Mouse (Mus musculus) forebrain, embryonic 10.5 days (tissue): ENCODE results near the gene Galnt7. TPM values are rescaled to one million over a fixed set of nuclear protein-coding genes. Genes with fewer than 3 reads are reported as not detected.

Experiments used
- DNase-seq: peaks from one replicate; pipeline ENCODE4 v3.0.0-alpha.2; 2017; ENCODE audit warnings: low spot score; ENCODE audit errors: extremely low spot score
- H3K27ac ChIP-seq: fragments of 300-500 bp; sonication (generic); 2 replicates; pipeline ENCODE4 v1.5.1; 2016; ENCODE audit warnings: mild to moderate bottlenecking
- H3K27me3 ChIP-seq: fragments of 300-500 bp; sonication (generic); 2 replicates; pipeline ENCODE4 v1.6.1; 2016; ENCODE audit warnings: mild to moderate bottlenecking; ENCODE audit not compliant: poor library complexity, severe bottlenecking
- H3K36me3 ChIP-seq: fragments of 300-500 bp; sonication (generic); replicated peaks from 2 replicates; pipeline ENCODE4 v1.6.1; 2016; ENCODE audit warnings: mild to moderate bottlenecking, moderate library complexity
- H3K4me1 ChIP-seq: fragments of 300-500 bp; sonication (generic); 2 replicates; pipeline ENCODE4 v1.6.1; 2016
- H3K4me3 ChIP-seq: fragments of 300-500 bp; sonication (generic); 2 replicates; pipeline ENCODE4 v1.5.1; 2016; ENCODE audit warnings: mild to moderate bottlenecking, moderate library complexity
- H3K9me3 ChIP-seq: fragments of 300-500 bp; sonication (generic); 2 replicates; pipeline ENCODE4 v1.6.1; 2016; ENCODE audit warnings: mild to moderate bottlenecking, moderate library complexity
- WGBS: fragments of 180-500 bp; shearing (Covaris S2); methylation state at CpG from one replicate; pipeline ENCODE4 v1.1.7; 2016; 5-methylcytosine and 5-hydroxymethylcytosine counted together
- polyA plus RNA-seq: library from polyadenylated mRNA; unstranded; fragments of >200 nt; fragmentation: Nextera tagmentation; extraction: Ambion mirVana; gene quantifications from 2 replicates; pipeline ENCODE4 v1.2.1, GENCODE M21; 2016

Gene Galnt7
- polyA plus RNA-seq, 1 experiment from 2014 or later: 25.9 TPM

- Histone ChIP-seq H3K36me3 (0 out of 2 replicates have a peak, but pooled peaks cover 3% of the 10 kb centered on the region), H3K27me3 (no peaks in the 10 kb centered on the region), H3K4me3 (no peak overlapping the region), H3K4me1 (no peaks in the 10 kb centered on the region), H3K9me3 (no peaks in the 10 kb centered on the region), H3K27ac (no peak overlapping the region)
- DNase-seq: no peak
- 92% methylated on average over 3 of the region's 3 CpGs for WGBS
Observed at GRCm38 (mm10) chr8:57546401-57546800, 106.4 kb downstream of the Galnt7 start.

- Histone ChIP-seq H3K27ac (no peak overlapping the region), H3K27me3 (no peaks in the 10 kb centered on the region), H3K4me1 (no peaks in the 10 kb centered on the region), H3K4me3 (no peak overlapping the region), H3K9me3 (no peaks in the 10 kb centered on the region), H3K36me3 (peaks cover 2% of the 10 kb centered on the region)
- 92% methylated on average over 9 of the region's 9 CpGs for WGBS
- no peak for DNase-seq
Observed at GRCm38 (mm10) chr8:57541405-57541804, 111.4 kb downstream of the Galnt7 start.

GRCm38 (mm10) chr8:57540951-57541350, 111.9 kb downstream of the Galnt7 start:
- DNase-seq: no peak
- Histone ChIP-seq H3K4me1 (no peaks in the 10 kb centered on the region), H3K4me3 (no peak overlapping the region), H3K9me3 (no peaks in the 10 kb centered on the region), H3K36me3 (peaks cover 7% of the 10 kb centered on the region), H3K27ac (no peak overlapping the region), H3K27me3 (no peaks in the 10 kb centered on the region)
- 95% methylated on average over 11 of the region's 11 CpGs for WGBS

- Histone ChIP-seq H3K36me3 (peaks cover 14% of the 10 kb centered on the region), H3K9me3 (no peaks in the 10 kb centered on the region), H3K27ac (no peak overlapping the region), H3K4me1 (no peaks in the 10 kb centered on the region), H3K4me3 (no peak overlapping the region), H3K27me3 (no peaks in the 10 kb centered on the region)
- 48% methylated on average over 12 of the region's 12 CpGs for WGBS
- peak; percentile 53 for DNase-seq
Observed at GRCm38 (mm10) chr8:57540110-57540838, 112.6 kb downstream of the Galnt7 start.

- Histone ChIP-seq H3K9me3 (no peaks in the 10 kb centered on the region), H3K27ac (no peak overlapping the region), H3K27me3 (no peaks in the 10 kb centered on the region), H3K4me1 (no peaks in the 10 kb centered on the region), H3K36me3 (peaks cover 22% of the 10 kb centered on the region), H3K4me3 (no peak overlapping the region)
- 84% methylated on average over 7 of the region's 7 CpGs for WGBS
- DNase-seq: no peak
Observed at GRCm38 (mm10) chr8:57538601-57539000, 114.2 kb downstream of the Galnt7 start.

- no peaks in the 10 kb centered on the region for H3K4me1 ChIP-seq
- H3K9me3 ChIP-seq: no peaks in the 10 kb centered on the region
- H3K36me3 ChIP-seq: peaks cover 27% of the 10 kb centered on the region
- H3K4me3 ChIP-seq: no peak overlapping the region
- no peak for DNase-seq
- WGBS: 89% methylated on average over 6 of the region's 6 CpGs
- no peak overlapping the region for H3K27ac ChIP-seq
- no peaks in the 10 kb centered on the region for H3K27me3 ChIP-seq
Observed at GRCm38 (mm10) chr8:57536167-57536566, 116.7 kb downstream of the Galnt7 start.

- Histone ChIP-seq H3K27me3 (no peaks in the 10 kb centered on the region), H3K9me3 (no peaks in the 10 kb centered on the region), H3K27ac (no peak overlapping the region), H3K4me1 (no peaks in the 10 kb centered on the region), H3K36me3 (peaks cover 27% of the 10 kb centered on the region), H3K4me3 (no peak overlapping the region)
- no peak for DNase-seq
- WGBS: 77% methylated on average over 4 of the region's 4 CpGs
Observed at GRCm38 (mm10) chr8:57534495-57534894, 118.3 kb downstream of the Galnt7 start.

GRCm38 (mm10) chr8:57533106-57533505, 119.7 kb downstream of the Galnt7 start:
- Histone ChIP-seq H3K27ac (no peak overlapping the region), H3K27me3 (no peaks in the 10 kb centered on the region), H3K4me3 (no peak overlapping the region), H3K9me3 (no peaks in the 10 kb centered on the region), H3K4me1 (no peaks in the 10 kb centered on the region), H3K36me3 (peaks cover 27% of the 10 kb centered on the region)
- DNase-seq: no peak
- WGBS: 93% methylated on average over 4 of the region's 4 CpGs

- H3K36me3 ChIP-seq: peaks cover 36% of the 10 kb centered on the region
- DNase-seq: no peak
- WGBS: 58% methylated on average over 2 of the region's 2 CpGs
Observed at GRCm38 (mm10) chr8:57532223-57532622, 120.6 kb downstream of the Galnt7 start.

GRCm38 (mm10) chr8:57530666-57531349, 122.0 kb downstream of the Galnt7 start:
- no peaks in the 10 kb centered on the region for H3K9me3 ChIP-seq
- H3K36me3 ChIP-seq: peaks cover 39% of the 10 kb centered on the region
- no peak overlapping the region for H3K4me3 ChIP-seq
- DNase-seq: peak; percentile 67
- no peaks in the 10 kb centered on the region for H3K4me1 ChIP-seq
- no peaks in the 10 kb centered on the region for H3K27me3 ChIP-seq
- H3K27ac ChIP-seq: no peak overlapping the region
- WGBS: 33% methylated on average over 15 of the region's 15 CpGs

More at GRCm38 (mm10) chr8:57532223-57532622, 120.6 kb downstream of the Galnt7 start:
- no peak overlapping the region for H3K4me3 ChIP-seq
- H3K9me3 ChIP-seq: no peaks in the 10 kb centered on the region
- H3K4me1 ChIP-seq: no peaks in the 10 kb centered on the region
- H3K27ac ChIP-seq: no peak overlapping the region
- H3K27me3 ChIP-seq: no peaks in the 10 kb centered on the region

GRCm38 (mm10) chr8:57530238-57530637, 122.6 kb downstream of the Galnt7 start:
- no peak for DNase-seq
- Histone ChIP-seq H3K9me3 (no peaks in the 10 kb centered on the region), H3K27me3 (no peaks in the 10 kb centered on the region), H3K36me3 (peaks cover 38% of the 10 kb centered on the region), H3K4me1 (no peaks in the 10 kb centered on the region), H3K27ac (no peak overlapping the region), H3K4me3 (no peak overlapping the region)
- 92% methylated on average over 13 of the region's 13 CpGs for WGBS

GRCm38 (mm10) chr8:57528036-57528435, 124.8 kb downstream of the Galnt7 start:
- no peak overlapping the region for H3K27ac ChIP-seq
- no peak overlapping the region for H3K4me3 ChIP-seq
- DNase-seq: no peak
- peaks cover 32% of the 10 kb centered on the region for H3K36me3 ChIP-seq
- H3K27me3 ChIP-seq: no peaks in the 10 kb centered on the region
- H3K4me1 ChIP-seq: no peaks in the 10 kb centered on the region
- WGBS: 93% methylated on average over 1 of the region's 1 CpGs
- H3K9me3 ChIP-seq: no peaks in the 10 kb centered on the region

- no peaks in the 10 kb centered on the region for H3K4me1 ChIP-seq
- no peaks in the 10 kb centered on the region for H3K9me3 ChIP-seq
- no peak overlapping the region for H3K27ac ChIP-seq
- no peaks in the 10 kb centered on the region for H3K27me3 ChIP-seq
- WGBS: 91% methylated on average over 12 of the region's 12 CpGs
- DNase-seq: no peak
- H3K36me3 ChIP-seq: peaks cover 53% of the 10 kb centered on the region
- H3K4me3 ChIP-seq: no peak overlapping the region
Observed at GRCm38 (mm10) chr8:57520186-57520786, 132.5 kb downstream of the Galnt7 start.
